Mouse (Mus musculus) cerebellum, adult 2 months (tissue): Measurements from ENCODE around the gene Npsr1. TPM values are rescaled to one million over a fixed set of nuclear protein-coding genes. Genes with fewer than 3 reads are reported as not detected.

Experiments
- DNase-seq, 2 experiments: peaks; one replicate each; pipeline ENCODE4 v3.0.0; 2021
- H3K27ac ChIP-seq: fragments of 200-500 bp; 2 replicates; pipeline ENCODE4 v1.5.1; 2012; ENCODE audit warnings: low read length, control low read depth, inconsistent platforms; ENCODE audit not compliant: insufficient read depth
- H3K27me3 ChIP-seq: fragments of 200-500 bp; 2 replicates; pipeline ENCODE4 v1.6.1; 2012; ENCODE audit warnings: inconsistent platforms, mild to moderate bottlenecking, low read length, moderate library complexity; ENCODE audit not compliant: control insufficient read depth, insufficient read depth
- H3K4me1 ChIP-seq: fragments of 200-500 bp; 2 replicates; pipeline ENCODE4 v1.6.1; 2011; ENCODE audit warnings: low read length; ENCODE audit not compliant: control insufficient read depth, insufficient read depth
- H3K4me3 ChIP-seq: fragments of 200-500 bp; replicated peaks from 2 replicates; pipeline ENCODE3; 2011; ENCODE audit warnings: mild to moderate bottlenecking, low read depth, low read length, control low read depth; ENCODE audit not compliant: insufficient read depth
- CTCF ChIP-seq: fragments of 200-500 bp; IDR thresholded peaks from 2 replicates; pipeline ENCODE4 v1.5.1; 2011; ENCODE audit warnings: low read depth, mild to moderate bottlenecking, control low read depth, low read length, moderate library complexity, borderline replicate concordance; ENCODE audit not compliant: insufficient read depth
- POLR2A ChIP-seq: fragments of 200-500 bp; IDR thresholded peaks from 2 replicates; pipeline ENCODE4 v1.6.1; 2011; ENCODE audit warnings: low read length, control low read depth, borderline replicate concordance; ENCODE audit not compliant: insufficient read depth
- WGBS: fragments of 180-500 bp; shearing (Covaris S2); methylation state at CpG from one replicate; pipeline ENCODE4 v1.1.7; 2018; 5-methylcytosine and 5-hydroxymethylcytosine counted together
- polyA plus RNA-seq: library from polyadenylated mRNA; depleted of rRNA; stranded (reverse); fragments of >200 nt; gene quantifications from 2 replicates; pipeline ENCODE4 v1.2.3, GENCODE M21; 2012; rRNA removed

Gene Npsr1
- polyA plus RNA-seq = 0.24 and 0.28 TPM in 2 replicates

DNA sequence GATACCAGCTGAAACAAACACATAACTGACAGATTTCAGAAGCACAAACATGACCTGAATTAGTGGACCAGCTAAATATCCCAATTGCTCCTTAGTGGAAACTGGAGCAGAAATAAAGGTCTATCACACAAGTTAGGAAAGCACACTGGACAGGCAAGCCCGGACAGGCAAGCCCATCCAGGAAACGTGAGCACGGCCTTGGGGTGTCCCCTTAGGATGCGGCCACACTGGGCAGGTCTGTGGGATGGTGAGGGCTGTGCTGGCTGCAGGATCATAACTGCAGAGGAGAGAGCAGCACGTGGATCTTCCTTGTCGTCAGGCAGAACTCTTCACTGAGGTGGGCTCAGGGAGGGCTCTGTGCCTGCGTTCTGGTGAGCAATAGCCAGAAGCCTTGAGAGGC lies at the start of gene Npsr1:
TSS of gene Npsr1 (plus strand) at position 301 of the 400 bp plus-strand sequence.
- no peak within 1 kb of the TSS for H3K27ac ChIP-seq
- 58% methylated on average over 7 of the region's 7 CpGs for WGBS
- no peaks in the 10 kb centered on the region for H3K27me3 ChIP-seq

DNA sequence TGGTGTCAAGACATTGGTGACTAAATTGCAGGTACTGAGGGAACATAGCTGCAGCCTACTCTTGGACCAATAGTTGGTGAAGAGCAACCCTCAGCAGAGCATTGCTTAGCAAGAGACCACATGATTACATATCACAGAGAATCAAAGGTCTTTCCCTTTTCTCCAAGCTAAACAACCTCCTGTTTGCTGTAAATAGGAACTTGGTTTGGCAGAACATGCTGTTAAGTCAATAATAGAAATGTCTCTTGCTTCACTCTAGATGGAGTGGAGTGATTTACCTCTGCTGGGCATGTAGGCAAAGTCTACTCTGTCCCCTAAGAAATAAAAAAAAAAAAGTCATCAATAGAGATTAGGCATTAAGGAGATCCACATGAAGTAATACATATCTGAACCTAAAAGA lies 46.3 kb upstream of the Npsr1 start:
- no peaks in the 10 kb centered on the region for H3K4me1 ChIP-seq
- no peak overlapping the region for H3K27ac ChIP-seq
- no peak overlapping the region for H3K4me3 ChIP-seq
- DNase-seq = no peak
- H3K27me3 ChIP-seq = no peaks in the 10 kb centered on the region
- TF ChIP-seq POLR2A (no peak), CTCF (no peak)

More for the DNA sequence above, at the start of gene Npsr1:
- DNase-seq = no peak
- H3K4me3 ChIP-seq = no peak within 1 kb of the TSS
- no peaks in the 10 kb centered on the region for H3K4me1 ChIP-seq
- TF ChIP-seq POLR2A = no peak

GRCm38 (mm10) chr9:24063251-24063650 lies 34.5 kb upstream of the Npsr1 start:
- no peak overlapping the region for H3K4me3 ChIP-seq
- H3K27ac ChIP-seq = no peak overlapping the region
- H3K4me1 ChIP-seq = no peaks in the 10 kb centered on the region
- H3K27me3 ChIP-seq = no peaks in the 10 kb centered on the region
- no peak for DNase-seq
- TF ChIP-seq CTCF (no peak), POLR2A (no peak)

GRCm38 (mm10) chr9:24071664-24072063 lies 26.1 kb upstream of the Npsr1 start:
- H3K27me3 ChIP-seq = no peaks in the 10 kb centered on the region
- no peak overlapping the region for H3K27ac ChIP-seq
- H3K4me3 ChIP-seq = no peak overlapping the region
- no peaks in the 10 kb centered on the region for H3K4me1 ChIP-seq
- no peak for DNase-seq
- 94% methylated on average over 1 of the region's 1 CpGs for WGBS
- no peak for TF ChIP-seq CTCF
- no peak for TF ChIP-seq POLR2A

GRCm38 (mm10) chr9:24077596-24077995 lies 20.2 kb upstream of the Npsr1 start:
- no peaks in the 10 kb centered on the region for H3K4me1 ChIP-seq
- H3K4me3 ChIP-seq = no peak overlapping the region
- H3K27me3 ChIP-seq = no peaks in the 10 kb centered on the region
- no peak for TF ChIP-seq CTCF
- no peak for TF ChIP-seq POLR2A
- DNase-seq = no peak
- no peak overlapping the region for H3K27ac ChIP-seq

GRCm38 (mm10) chr9:24091875-24092274 lies 5.9 kb upstream of the Npsr1 start:
- Histone ChIP-seq H3K27ac (no peak overlapping the region), H3K4me1 (no peaks in the 10 kb centered on the region), H3K4me3 (no peak overlapping the region), H3K27me3 (no peaks in the 10 kb centered on the region)
- DNase-seq = no peak
- no peak for TF ChIP-seq CTCF
- TF ChIP-seq POLR2A = no peak

DNA sequence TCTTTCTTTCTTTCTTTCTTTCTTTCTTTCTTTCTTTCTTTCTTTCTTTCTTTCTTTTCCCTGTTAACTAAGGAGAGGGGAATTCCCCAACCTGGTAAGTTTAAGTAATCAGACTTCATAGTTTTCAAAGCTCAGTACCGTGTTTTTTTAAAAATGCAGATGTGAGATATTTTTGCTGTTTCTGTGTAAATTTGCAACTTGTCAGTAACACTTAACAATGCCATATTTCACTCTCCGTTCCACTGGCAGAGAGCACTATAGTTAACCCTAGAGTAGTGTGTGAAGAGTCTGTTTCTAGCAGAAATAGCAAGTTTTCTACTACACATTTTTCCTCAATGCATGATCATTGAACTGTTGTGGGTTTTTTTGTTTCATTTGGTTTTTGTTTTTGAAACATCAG lies 730 bp downstream of the Npsr1 start:
- Histone ChIP-seq H3K27me3 (no peaks in the 10 kb centered on the region), H3K27ac (no peak overlapping the region), H3K4me1 (no peaks in the 10 kb centered on the region), H3K4me3 (no peak overlapping the region)
- no peak for DNase-seq
- 73% methylated on average over 2 of the region's 2 CpGs for WGBS
- no peak for TF ChIP-seq POLR2A
- no peak for TF ChIP-seq CTCF

DNA sequence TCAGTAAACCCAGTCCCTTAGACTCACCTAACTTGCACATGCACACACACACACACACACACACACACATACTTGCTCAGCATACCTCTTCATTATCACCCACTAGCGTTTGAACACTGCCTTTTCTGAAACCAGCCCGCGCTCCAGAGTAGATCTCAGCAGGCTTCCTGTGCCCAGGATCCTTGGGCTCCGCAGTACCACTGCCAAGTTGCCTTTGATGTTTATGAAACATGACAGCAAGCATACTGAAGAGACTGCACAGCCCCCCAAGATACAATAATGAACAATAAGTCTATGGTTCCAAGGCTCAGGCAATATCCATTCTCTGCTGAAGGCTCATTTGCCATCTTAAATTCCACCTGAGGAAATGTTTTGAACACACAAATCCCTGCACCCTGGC lies 1.8 kb downstream of the Npsr1 start:
- TF ChIP-seq CTCF (no peak), POLR2A (no peak)
- Histone ChIP-seq H3K4me1 (no peaks in the 10 kb centered on the region), H3K4me3 (no peak overlapping the region), H3K27me3 (no peaks in the 10 kb centered on the region), H3K27ac (no peak overlapping the region)
- peak in 1 of 2 experiments; percentile 4 for DNase-seq
- 16% methylated on average over 4 of the region's 4 CpGs for WGBS
